Mouse (Mus musculus) neural tube, embryonic 11.5 days (tissue): Measurements from ENCODE around the gene Gpr18. TPM values are rescaled to one million over a fixed set of nuclear protein-coding genes. Genes with fewer than 3 reads are reported as not detected.

Experiments used
- ATAC-seq: fragments of 200-750 bp; cut with Nextera tagmentation; 2 replicates; pipeline ENCODE4 v1.8.0; 2017; ENCODE audit warnings: moderate number of reproducible peaks, mild to moderate bottlenecking, moderate TSS enrichment, moderate library complexity; ENCODE audit not compliant: insufficient read depth, low FRiP score, low TSS enrichment
- DNase-seq: peaks from one replicate; pipeline ENCODE4 v3.0.0-alpha.2; 2015; ENCODE audit warnings: low spot score
- H3K27ac ChIP-seq: fragments of 300-500 bp; sonication (generic); 2 replicates; pipeline ENCODE4 v1.5.1; 2014; ENCODE audit warnings: low read depth, mild to moderate bottlenecking, low read length
- H3K27me3 ChIP-seq: fragments of 300-500 bp; sonication (generic); 2 replicates; pipeline ENCODE4 v1.6.1; 2014; ENCODE audit warnings: mild to moderate bottlenecking, low read length, mixed read lengths; ENCODE audit not compliant: control insufficient read depth, insufficient read depth
- H3K36me3 ChIP-seq: fragments of 300-500 bp; sonication (generic); 2 replicates; pipeline ENCODE4 v1.6.1; 2014; ENCODE audit warnings: mild to moderate bottlenecking, low read length, moderate library complexity, mixed read lengths; ENCODE audit not compliant: control insufficient read depth, insufficient read depth
- H3K4me1 ChIP-seq: fragments of 300-500 bp; sonication (generic); 2 replicates; pipeline ENCODE4 v1.6.1; 2014; ENCODE audit warnings: low read length, mixed read lengths; ENCODE audit not compliant: control insufficient read depth, insufficient read depth
- H3K4me2 ChIP-seq: fragments of 300-500 bp; sonication (generic); 2 replicates; pipeline ENCODE4 v1.6.1; 2014; ENCODE audit warnings: low read depth, mild to moderate bottlenecking, moderate library complexity
- H3K4me3 ChIP-seq: fragments of 300-500 bp; sonication (generic); 2 replicates; pipeline ENCODE4 v1.5.1; 2014; ENCODE audit warnings: low read depth, low read length
- H3K9ac ChIP-seq: fragments of 300-500 bp; sonication (generic); 2 replicates; pipeline ENCODE4 v1.6.1; 2014; ENCODE audit warnings: mild to moderate bottlenecking, low read length
- H3K9me3 ChIP-seq: fragments of 300-500 bp; sonication (generic); 2 replicates; pipeline ENCODE4 v1.6.1; 2016; ENCODE audit warnings: low read length; ENCODE audit not compliant: control insufficient read depth
- WGBS: fragments of 180-500 bp; shearing (Covaris S2); extraction: QIAGEN DNeasy Blood & Tissue Kit; methylation state at CpG from one replicate; pipeline ENCODE4 v1.1.7; 2014; 5-methylcytosine and 5-hydroxymethylcytosine counted together
- polyA plus RNA-seq: library from polyadenylated mRNA; unstranded; fragments of >200 nt; fragmentation: Nextera tagmentation; extraction: Ambion mirVana; gene quantifications from 2 replicates; pipeline ENCODE4 v1.2.1, GENCODE M21; 2014

Gene Gpr18
- polyA plus RNA-seq, 1 experiment from 2014 or later = 0.15 TPM

GRCm38 (mm10) chr14:121922016-121922415 is 6.4 kb upstream of the Gpr18 start:
- WGBS = 94% methylated on average over 4 of the region's 4 CpGs
- Histone ChIP-seq H3K4me2 (no peak overlapping the region), H3K9me3 (no peaks in the 10 kb centered on the region), H3K4me3 (no peak overlapping the region), H3K36me3 (peaks cover 2% of the 10 kb centered on the region; the same call in 1 of the 2 replicates), H3K27ac (no peak overlapping the region), H3K4me1 (no peaks in the 10 kb centered on the region), H3K9ac (no peak overlapping the region), H3K27me3 (no peaks in the 10 kb centered on the region)
- ATAC-seq (no peak), DNase-seq (no peak)

- Histone ChIP-seq H3K4me1 (no peaks in the 10 kb centered on the region), H3K27me3 (no peaks in the 10 kb centered on the region), H3K9ac (no peak overlapping the region), H3K4me2 (no peak overlapping the region), H3K36me3 (peaks cover 4% of the 10 kb centered on the region; the same call in 1 of the 2 replicates), H3K27ac (no peak overlapping the region), H3K4me3 (no peak overlapping the region), H3K9me3 (no peaks in the 10 kb centered on the region)
- ATAC-seq = no peak
- 87% methylated on average over 12 of the region's 12 CpGs for WGBS
- DNase-seq = no peak
Observed at GRCm38 (mm10) chr14:121920511-121921124, 5.0 kb upstream of the Gpr18 start.

GRCm38 (mm10) chr14:121919752-121920151 is 4.2 kb upstream of the Gpr18 start:
- DNase-seq (no peak), ATAC-seq (no peak)
- 48% methylated on average over 3 of the region's 3 CpGs for WGBS

GRCm38 (mm10) chr14:121918266-121918665 is 2.7 kb upstream of the Gpr18 start:
- no peak overlapping the region for H3K4me3 ChIP-seq
- H3K27ac ChIP-seq = no peak overlapping the region
- H3K27me3 ChIP-seq = no peaks in the 10 kb centered on the region
- WGBS = 73% methylated on average over 3 of the region's 3 CpGs
- H3K9me3 ChIP-seq = no peaks in the 10 kb centered on the region
- no peaks in the 10 kb centered on the region for H3K4me1 ChIP-seq
- no peak overlapping the region for H3K9ac ChIP-seq
- no peak overlapping the region for H3K4me2 ChIP-seq
- peaks cover 4% of the 10 kb centered on the region; the same call in 1 of the 2 replicates for H3K36me3 ChIP-seq
- DNase-seq (no peak), ATAC-seq (no peak)

More at GRCm38 (mm10) chr14:121919752-121920151, 4.2 kb upstream of the Gpr18 start:
- H3K4me2 ChIP-seq = no peak overlapping the region
- no peak overlapping the region for H3K27ac ChIP-seq
- no peaks in the 10 kb centered on the region for H3K27me3 ChIP-seq
- H3K4me3 ChIP-seq = no peak overlapping the region
- H3K9me3 ChIP-seq = no peaks in the 10 kb centered on the region
- no peak overlapping the region for H3K9ac ChIP-seq
- no peaks in the 10 kb centered on the region for H3K4me1 ChIP-seq
- peaks cover 4% of the 10 kb centered on the region; the same call in 1 of the 2 replicates for H3K36me3 ChIP-seq

- H3K9ac ChIP-seq = no peak overlapping the region
- no peak overlapping the region for H3K27ac ChIP-seq
- WGBS = 87% methylated on average over 6 of the region's 6 CpGs
- H3K4me2 ChIP-seq = no peak overlapping the region
- no peak for ATAC-seq
- H3K4me1 ChIP-seq = no peaks in the 10 kb centered on the region
- H3K36me3 ChIP-seq = peaks cover 4% of the 10 kb centered on the region; the same call in 1 of the 2 replicates
- no peak for DNase-seq
- H3K4me3 ChIP-seq = no peak overlapping the region
- no peaks in the 10 kb centered on the region for H3K27me3 ChIP-seq
- no peaks in the 10 kb centered on the region for H3K9me3 ChIP-seq
Observed at GRCm38 (mm10) chr14:121916311-121917094, 922 bp upstream of the Gpr18 start.

GRCm38 (mm10) chr14:121915143-121915542 is 438 bp downstream of the Gpr18 start:
- Histone ChIP-seq H3K9me3 (no peaks in the 10 kb centered on the region), H3K4me2 (no peak overlapping the region), H3K36me3 (peaks cover 4% of the 10 kb centered on the region; the same call in 1 of the 2 replicates), H3K9ac (no peak overlapping the region), H3K27ac (no peak overlapping the region), H3K4me1 (no peaks in the 10 kb centered on the region), H3K27me3 (no peaks in the 10 kb centered on the region), H3K4me3 (no peak overlapping the region)
- 91% methylated on average over 5 of the region's 5 CpGs for WGBS
- DNase-seq = no peak
- no peak for ATAC-seq

- WGBS = 95% methylated on average over 7 of the region's 7 CpGs
- peaks cover 6% of the 10 kb centered on the region; the same call in 1 of the 2 replicates for H3K36me3 ChIP-seq
- H3K9me3 ChIP-seq = no peaks in the 10 kb centered on the region
- no peak overlapping the region for H3K4me2 ChIP-seq
- DNase-seq (no peak), ATAC-seq (no peak)
- no peak overlapping the region for H3K4me3 ChIP-seq
- H3K9ac ChIP-seq = no peak overlapping the region
- no peaks in the 10 kb centered on the region for H3K4me1 ChIP-seq
- no peak overlapping the region for H3K27ac ChIP-seq
- no peaks in the 10 kb centered on the region for H3K27me3 ChIP-seq
Observed at GRCm38 (mm10) chr14:121912501-121912900, 3.1 kb downstream of the Gpr18 start.

GRCm38 (mm10) chr14:121909868-121910267 is 5.7 kb downstream of the Gpr18 start:
- Histone ChIP-seq H3K36me3 (peaks cover 2% of the 10 kb centered on the region; the same call in 1 of the 2 replicates), H3K4me3 (no peak overlapping the region)

More at GRCm38 (mm10) chr14:121909868-121910267, 5.7 kb downstream of the Gpr18 start:
- Histone ChIP-seq H3K4me1 (no peaks in the 10 kb centered on the region), H3K9ac (no peak overlapping the region), H3K27me3 (no peaks in the 10 kb centered on the region), H3K4me2 (no peak overlapping the region), H3K9me3 (no peaks in the 10 kb centered on the region), H3K27ac (no peak overlapping the region)
- no peak for ATAC-seq
- 95% methylated on average over 6 of the region's 6 CpGs for WGBS
- no peak for DNase-seq
